Mouse (Mus musculus) kidney, adult 2 months (tissue): ENCODE measurements around the gene Wdr95. TPM values are rescaled to one million over a fixed set of nuclear protein-coding genes. Genes with fewer than 3 reads are reported as not detected.

ENCODE experiments used
- DNase-seq: peaks from one replicate; pipeline ENCODE4 v3.0.0; 2021
- H3K27ac ChIP-seq: fragments of 200-500 bp; 2 replicates; pipeline ENCODE4 v1.5.1; 2012; ENCODE audit warnings: low read depth, low read length, control low read depth, inconsistent platforms; ENCODE audit not compliant: insufficient read depth
- H3K27me3 ChIP-seq: fragments of 200-500 bp; replicated peaks from 2 replicates; pipeline ENCODE4 v1.6.1; 2012; ENCODE audit warnings: mild to moderate bottlenecking, moderate library complexity, low read length, inconsistent platforms; ENCODE audit not compliant: control insufficient read depth, insufficient read depth
- H3K36me3 ChIP-seq: fragments of 200-500 bp; 2 replicates; pipeline ENCODE4 v1.6.1; 2012; ENCODE audit warnings: mild to moderate bottlenecking, moderate library complexity, low read length, inconsistent platforms; ENCODE audit not compliant: control insufficient read depth, insufficient read depth
- H3K4me1 ChIP-seq: fragments of 200-500 bp; 2 replicates; pipeline ENCODE4 v1.6.1; 2011; ENCODE audit warnings: low read length; ENCODE audit not compliant: control insufficient read depth, insufficient read depth
- H3K4me3 ChIP-seq: fragments of 200-500 bp; 2 replicates; pipeline ENCODE4 v1.5.1; 2011; ENCODE audit warnings: mild to moderate bottlenecking, low read depth, low read length, control low read depth; ENCODE audit not compliant: insufficient read depth
- CTCF ChIP-seq: fragments of 200-500 bp; conservative IDR thresholded peaks from 2 replicates; pipeline ENCODE4 v1.5.1; 2011; ENCODE audit warnings: low read depth, mild to moderate bottlenecking, control low read depth, low read length, moderate library complexity, mixed read lengths; ENCODE audit not compliant: insufficient read depth, insufficient read length
- POLR2A ChIP-seq: fragments of 200-500 bp; IDR thresholded peaks from one replicate; pipeline ENCODE4 v1.6.1; 2011; ENCODE audit warnings: low read depth, low read length, control low read depth
- WGBS: fragments of 180-500 bp; shearing (Covaris S2); methylation state at CpG from one replicate; pipeline ENCODE4 v1.1.7; 2018; 5-methylcytosine and 5-hydroxymethylcytosine counted together
- polyA plus RNA-seq: library from polyadenylated mRNA; depleted of rRNA; stranded (reverse); fragments of >200 nt; gene quantifications from 2 replicates; pipeline ENCODE4 v1.2.3, GENCODE M21; 2012

The Wdr95 gene
- polyA plus RNA-seq, 1 experiment: 0.03 TPM

GRCm38 (mm10) chr5:149583507-149583906, 55.0 kb downstream of the Wdr95 start:
- H3K36me3 ChIP-seq: no peaks in the 10 kb centered on the region
- 51% methylated on average over 8 of the region's 8 CpGs for WGBS
- H3K27me3 ChIP-seq: no peaks in the 10 kb centered on the region
- no peak overlapping the region for H3K27ac ChIP-seq
- no peak overlapping the region for H3K4me3 ChIP-seq
- no peak for TF ChIP-seq CTCF
- TF ChIP-seq POLR2A: no peak
- no peaks in the 10 kb centered on the region; the same call in 1 of the 2 replicates for H3K4me1 ChIP-seq
- DNase-seq: no peak

- Histone ChIP-seq H3K27me3 (no peaks in the 10 kb centered on the region), H3K4me3 (no peak overlapping the region), H3K27ac (no peak overlapping the region), H3K36me3 (no peaks in the 10 kb centered on the region), H3K4me1 (no peaks in the 10 kb centered on the region; the same call in 1 of the 2 replicates)
- TF ChIP-seq POLR2A (no peak), CTCF (no peak)
- 49% methylated on average over 8 of the region's 8 CpGs for WGBS
- peak; percentile 32 for DNase-seq
Observed at GRCm38 (mm10) chr5:149584154-149584655, 55.7 kb downstream of the Wdr95 start.

GRCm38 (mm10) chr5:149585231-149585630, 56.8 kb downstream of the Wdr95 start:
- 86% methylated on average over 1 of the region's 1 CpGs for WGBS
- DNase-seq: no peak
- no peak overlapping the region for H3K27ac ChIP-seq
- H3K36me3 ChIP-seq: no peaks in the 10 kb centered on the region
- H3K4me3 ChIP-seq: no peak overlapping the region
- no peak for TF ChIP-seq CTCF
- H3K4me1 ChIP-seq: no peaks in the 10 kb centered on the region; the same call in 1 of the 2 replicates
- no peaks in the 10 kb centered on the region for H3K27me3 ChIP-seq

GRCm38 (mm10) chr5:149585910-149586309, 57.4 kb downstream of the Wdr95 start:
- WGBS: 77% methylated on average over 10 of the region's 10 CpGs
- H3K27me3 ChIP-seq: no peaks in the 10 kb centered on the region
- no peak overlapping the region for H3K27ac ChIP-seq
- no peaks in the 10 kb centered on the region; the same call in 1 of the 2 replicates for H3K4me1 ChIP-seq
- no peaks in the 10 kb centered on the region for H3K36me3 ChIP-seq
- no peak for TF ChIP-seq POLR2A
- TF ChIP-seq CTCF: no peak; the same call in 1 of the 2 replicates
- DNase-seq: peak; percentile 46
- no peak overlapping the region for H3K4me3 ChIP-seq

GRCm38 (mm10) chr5:149587327-149587895, 58.9 kb downstream of the Wdr95 start:
- Histone ChIP-seq H3K36me3 (no peaks in the 10 kb centered on the region), H3K27me3 (no peaks in the 10 kb centered on the region), H3K27ac (no peak overlapping the region), H3K4me1 (no peaks in the 10 kb centered on the region; the same call in 1 of the 2 replicates), H3K4me3 (no peak overlapping the region)
- TF ChIP-seq CTCF (no peak), POLR2A (no peak)
- no peak for DNase-seq
- WGBS: 85% methylated on average over 11 of the region's 11 CpGs

GRCm38 (mm10) chr5:149588814-149589534, 60.5 kb downstream of the Wdr95 start:
- DNase-seq: peak; percentile 55
- H3K27ac ChIP-seq: peak overlapping the region; percentile 69
- no peaks in the 10 kb centered on the region for H3K36me3 ChIP-seq
- H3K27me3 ChIP-seq: no peaks in the 10 kb centered on the region
- no peaks in the 10 kb centered on the region; the same call in 1 of the 2 replicates for H3K4me1 ChIP-seq
- H3K4me3 ChIP-seq: no peak overlapping the region
- TF ChIP-seq CTCF (no peak), POLR2A (no peak)
- 40% methylated on average over 7 of the region's 7 CpGs for WGBS

- WGBS: 77% methylated on average over 3 of the region's 3 CpGs
- Histone ChIP-seq H3K36me3 (no peaks in the 10 kb centered on the region), H3K27ac (peak overlapping the region; percentile 2; the same call in 1 of the 2 replicates), H3K27me3 (no peaks in the 10 kb centered on the region), H3K4me1 (no peaks in the 10 kb centered on the region; the same call in 1 of the 2 replicates), H3K4me3 (no peak overlapping the region)
- DNase-seq: no peak
- TF ChIP-seq CTCF (no peak), POLR2A (no peak)
Observed at GRCm38 (mm10) chr5:149589932-149590331, 61.5 kb downstream of the Wdr95 start.
